Mouse (Mus musculus): Measurements from ENCODE around the gene Prkg2. TPM values are rescaled to one million over a fixed set of nuclear protein-coding genes. Genes with fewer than 3 reads are reported as not detected.

Gene Prkg2
- total RNA-seq, 1 experiment from 2014 or later = not detected

GRCm38 (mm10) chr5:98985077-98985476, 52.1 kb downstream of the Prkg2 start:
- ATAC-seq (replicated peaks; ENCODE audit: insufficient number of reproducible peaks, low FRiP score, low TSS enrichment, poor library complexity, severe bottlenecking) = no peak

GRCm38 (mm10) chr5:98981304-98981703, 55.8 kb downstream of the Prkg2 start:
- ATAC-seq (replicated peaks; ENCODE audit: insufficient number of reproducible peaks, low FRiP score, low TSS enrichment, poor library complexity, severe bottlenecking) = no peak

GRCm38 (mm10) chr5:98978316-98978715, 58.8 kb downstream of the Prkg2 start:
- no peak for ATAC-seq (replicated peaks; ENCODE audit: insufficient number of reproducible peaks, low FRiP score, low TSS enrichment, poor library complexity, severe bottlenecking)

- ATAC-seq (replicated peaks; ENCODE audit: insufficient number of reproducible peaks, low FRiP score, low TSS enrichment, poor library complexity, severe bottlenecking) = no peak
Measured at GRCm38 (mm10) chr5:98975877-98976672, 61.1 kb downstream of the Prkg2 start.

GRCm38 (mm10) chr5:98966679-98967078, 70.5 kb downstream of the Prkg2 start:
- no peak for ATAC-seq (replicated peaks; ENCODE audit: insufficient number of reproducible peaks, low FRiP score, low TSS enrichment, poor library complexity, severe bottlenecking)

- no peak for ATAC-seq (replicated peaks; ENCODE audit: insufficient number of reproducible peaks, low FRiP score, low TSS enrichment, poor library complexity, severe bottlenecking)
Measured at GRCm38 (mm10) chr5:98965139-98965538, 72.0 kb downstream of the Prkg2 start.

GRCm38 (mm10) chr5:98964367-98964766, 72.8 kb downstream of the Prkg2 start:
- ATAC-seq (replicated peaks; ENCODE audit: insufficient number of reproducible peaks, low FRiP score, low TSS enrichment, poor library complexity, severe bottlenecking) = no peak

- ATAC-seq (replicated peaks; ENCODE audit: insufficient number of reproducible peaks, low FRiP score, low TSS enrichment, poor library complexity, severe bottlenecking) = no peak
Measured at GRCm38 (mm10) chr5:98962472-98962871, 74.7 kb downstream of the Prkg2 start.

- no peak for ATAC-seq (replicated peaks; ENCODE audit: insufficient number of reproducible peaks, low FRiP score, low TSS enrichment, poor library complexity, severe bottlenecking)
Measured at GRCm38 (mm10) chr5:98955576-98955975, 81.6 kb downstream of the Prkg2 start.

- ATAC-seq (replicated peaks; ENCODE audit: insufficient number of reproducible peaks, low FRiP score, low TSS enrichment, poor library complexity, severe bottlenecking) = no peak
Measured at GRCm38 (mm10) chr5:98953386-98953785, 83.8 kb downstream of the Prkg2 start.

- no peak for ATAC-seq (replicated peaks; ENCODE audit: insufficient number of reproducible peaks, low FRiP score, low TSS enrichment, poor library complexity, severe bottlenecking)
Measured at GRCm38 (mm10) chr5:98951566-98951965, 85.6 kb downstream of the Prkg2 start.

- no peak for ATAC-seq (replicated peaks; ENCODE audit: insufficient number of reproducible peaks, low FRiP score, low TSS enrichment, poor library complexity, severe bottlenecking)
Measured at GRCm38 (mm10) chr5:98950495-98951092, 86.6 kb downstream of the Prkg2 start.

GRCm38 (mm10) chr5:98949784-98950183, 87.4 kb downstream of the Prkg2 start:
- ATAC-seq (replicated peaks; ENCODE audit: insufficient number of reproducible peaks, low FRiP score, low TSS enrichment, poor library complexity, severe bottlenecking) = no peak

- ATAC-seq (replicated peaks; ENCODE audit: insufficient number of reproducible peaks, low FRiP score, low TSS enrichment, poor library complexity, severe bottlenecking) = no peak
Measured at GRCm38 (mm10) chr5:98946656-98947055, 90.5 kb downstream of the Prkg2 start.

- no peak for ATAC-seq (replicated peaks; ENCODE audit: insufficient number of reproducible peaks, low FRiP score, low TSS enrichment, poor library complexity, severe bottlenecking)
Measured at GRCm38 (mm10) chr5:98946117-98946620, 91.0 kb downstream of the Prkg2 start.

- ATAC-seq (replicated peaks; ENCODE audit: insufficient number of reproducible peaks, low FRiP score, low TSS enrichment, poor library complexity, severe bottlenecking) = no peak
Measured at GRCm38 (mm10) chr5:98943776-98944175, 93.4 kb downstream of the Prkg2 start.

GRCm38 (mm10) chr5:98940731-98941130, 96.4 kb downstream of the Prkg2 start:
- ATAC-seq (replicated peaks; ENCODE audit: insufficient number of reproducible peaks, low FRiP score, low TSS enrichment, poor library complexity, severe bottlenecking) = no peak

- ATAC-seq (replicated peaks; ENCODE audit: insufficient number of reproducible peaks, low FRiP score, low TSS enrichment, poor library complexity, severe bottlenecking) = no peak
Measured at GRCm38 (mm10) chr5:98939631-98940208, 97.4 kb downstream of the Prkg2 start.

- ATAC-seq (replicated peaks; ENCODE audit: insufficient number of reproducible peaks, low FRiP score, low TSS enrichment, poor library complexity, severe bottlenecking) = no peak
Measured at GRCm38 (mm10) chr5:98939116-98939515, 98.0 kb downstream of the Prkg2 start.

GRCm38 (mm10) chr5:98937879-98938278, 99.3 kb downstream of the Prkg2 start:
- no peak for ATAC-seq (replicated peaks; ENCODE audit: insufficient number of reproducible peaks, low FRiP score, low TSS enrichment, poor library complexity, severe bottlenecking)
